Mouse (Mus musculus) ovary, postnatal 10 days (tissue): ENCODE data around the gene B2m.
A peak's percentile ranks its signal among the peaks of the same experiment; 100 is the strongest.
"Not testable (repeated sequence)": the region's sequence is repeated elsewhere in the genome, so short reads cannot be mapped to it uniquely, and the experiment has no call there.

Experiments
- DNase-seq: peaks from one replicate; pipeline ENCODE4 v3.0.0; 2022; ENCODE audit warnings: low spot score

Gene B2m

DNA sequence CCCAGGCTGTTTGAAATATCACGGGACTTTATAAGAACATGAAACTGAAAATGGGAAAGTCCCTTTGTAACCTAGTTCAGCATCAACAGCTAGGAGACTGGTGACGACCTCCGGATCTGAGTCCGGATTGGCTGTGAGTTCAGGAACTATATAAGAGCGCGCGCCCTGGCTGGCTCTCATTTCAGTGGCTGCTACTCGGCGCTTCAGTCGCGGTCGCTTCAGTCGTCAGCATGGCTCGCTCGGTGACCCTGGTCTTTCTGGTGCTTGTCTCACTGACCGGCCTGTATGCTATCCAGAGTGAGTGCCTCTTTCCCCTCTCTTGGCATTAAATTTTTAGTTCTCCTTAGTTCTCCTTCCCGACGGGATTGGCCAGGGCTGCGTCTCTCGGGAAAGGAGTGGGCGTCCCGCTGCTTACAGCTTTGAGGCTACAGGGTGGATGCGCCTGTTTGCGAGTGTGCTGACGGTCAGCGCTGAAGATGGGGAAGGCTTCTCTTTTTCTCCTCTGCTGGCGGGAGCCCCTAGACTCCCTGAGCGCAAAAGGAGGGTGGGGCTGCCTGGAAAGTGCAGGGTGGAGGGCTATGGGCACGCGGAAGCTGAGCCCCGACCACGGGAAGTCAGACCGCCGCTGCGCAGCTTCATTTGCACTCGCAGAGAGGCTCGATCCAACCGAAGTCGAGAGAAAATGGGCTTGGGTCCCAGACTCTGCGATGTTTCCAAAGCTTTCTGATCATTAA is at the start of gene B2m:
TSS of gene B2m (plus strand) at position 179 of the 734 bp plus-strand sequence.
- DNase-seq: peak; percentile 93

DNA sequence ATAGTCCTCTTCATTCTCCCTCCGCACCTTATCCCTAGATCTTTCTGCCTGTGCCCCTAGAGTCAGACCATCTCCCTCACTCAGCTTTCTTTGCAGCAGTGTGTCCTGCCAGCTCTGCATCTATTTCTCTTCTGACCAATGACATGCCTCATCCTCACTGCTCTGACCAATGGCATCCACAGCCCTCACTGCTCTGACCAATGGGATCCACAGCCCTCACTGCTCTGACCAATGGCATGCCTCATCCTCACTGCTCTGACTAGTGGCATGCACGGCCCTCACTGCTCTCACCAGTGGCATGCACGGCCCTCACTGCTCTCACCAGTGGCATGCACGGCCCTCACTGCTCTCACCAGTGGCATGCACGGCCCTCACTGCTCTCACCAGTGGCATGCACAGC is 49.8 kb upstream of the B2m start:
- DNase-seq: not testable (repeated sequence)

DNA sequence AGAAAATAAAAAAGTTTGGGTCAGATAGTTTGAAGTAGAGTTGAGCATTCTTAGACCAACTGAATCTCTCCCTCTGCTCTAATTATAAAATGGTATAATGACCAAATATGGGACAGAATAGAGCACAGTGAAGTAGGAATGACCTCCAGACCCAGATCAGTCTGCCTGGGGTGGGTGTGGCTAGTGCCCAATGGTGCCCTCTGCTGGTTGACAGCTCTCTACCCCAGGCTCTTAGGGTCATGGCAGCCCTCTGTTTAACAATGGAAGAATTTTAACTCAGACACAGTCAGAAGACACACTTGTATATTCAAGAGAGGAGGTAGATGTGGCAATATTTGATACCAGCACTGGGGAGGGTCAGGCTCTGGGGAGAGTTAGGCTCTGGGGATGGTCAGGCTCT is 45.4 kb upstream of the B2m start:
- DNase-seq: no peak

DNA sequence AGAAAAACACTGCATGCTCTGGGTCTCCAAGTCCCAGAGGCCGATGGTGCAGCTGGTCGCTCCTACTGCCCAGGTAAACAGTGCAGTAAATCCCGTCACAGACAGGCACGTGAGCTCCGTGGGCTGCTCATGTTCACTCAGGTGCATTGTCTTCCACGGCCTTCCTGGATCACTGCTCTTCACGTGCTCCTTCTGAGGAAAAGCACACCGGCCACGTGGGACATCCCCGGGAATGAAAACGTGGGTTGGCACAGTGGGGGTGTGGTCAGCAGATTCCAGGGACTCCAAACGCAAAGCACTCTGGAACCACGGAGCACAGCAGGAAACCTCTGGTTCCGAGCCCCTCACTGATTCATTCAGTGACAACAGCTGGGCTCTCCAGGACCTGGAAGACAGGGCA is 39.4 kb upstream of the B2m start:
- DNase-seq: no peak

DNA sequence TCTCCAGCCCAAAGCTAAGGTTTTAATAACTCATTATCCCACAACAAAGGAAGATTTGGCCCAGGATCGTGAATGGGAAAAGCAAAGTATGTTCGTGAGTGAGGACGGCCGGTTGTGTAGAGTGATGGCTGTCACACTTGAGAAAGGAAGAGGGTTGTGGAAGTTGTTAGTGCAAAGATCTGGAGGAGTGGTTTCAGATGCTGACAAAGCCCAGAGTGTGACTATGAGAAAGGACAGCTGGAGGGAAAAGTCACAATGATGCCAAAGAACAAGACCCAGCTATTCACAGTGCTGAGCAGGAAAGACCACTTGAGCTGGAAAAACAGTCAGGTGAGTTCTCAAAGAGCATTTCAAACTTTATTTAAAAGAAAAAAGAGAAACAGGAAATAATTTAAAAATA is 37.8 kb upstream of the B2m start:
- no peak for DNase-seq

DNA sequence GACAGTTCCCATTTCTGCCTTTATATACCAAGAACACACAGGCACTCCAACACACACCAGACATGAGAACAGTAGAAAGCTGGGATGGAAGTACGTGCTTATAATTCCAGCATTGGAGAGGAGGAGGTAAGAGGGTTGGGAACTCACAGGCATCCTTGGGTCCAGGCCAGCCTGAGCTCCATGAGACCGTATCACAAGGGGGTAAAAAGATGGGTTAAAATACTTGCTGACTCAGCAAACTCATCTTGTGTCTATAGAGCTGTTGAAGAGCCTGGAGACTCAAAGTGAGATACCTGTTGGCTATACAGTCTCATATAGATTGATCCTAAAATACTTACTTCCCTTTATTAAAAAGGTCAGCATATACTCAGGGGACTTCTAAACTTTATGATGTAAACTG is 30.6 kb upstream of the B2m start:
- no peak for DNase-seq

DNA sequence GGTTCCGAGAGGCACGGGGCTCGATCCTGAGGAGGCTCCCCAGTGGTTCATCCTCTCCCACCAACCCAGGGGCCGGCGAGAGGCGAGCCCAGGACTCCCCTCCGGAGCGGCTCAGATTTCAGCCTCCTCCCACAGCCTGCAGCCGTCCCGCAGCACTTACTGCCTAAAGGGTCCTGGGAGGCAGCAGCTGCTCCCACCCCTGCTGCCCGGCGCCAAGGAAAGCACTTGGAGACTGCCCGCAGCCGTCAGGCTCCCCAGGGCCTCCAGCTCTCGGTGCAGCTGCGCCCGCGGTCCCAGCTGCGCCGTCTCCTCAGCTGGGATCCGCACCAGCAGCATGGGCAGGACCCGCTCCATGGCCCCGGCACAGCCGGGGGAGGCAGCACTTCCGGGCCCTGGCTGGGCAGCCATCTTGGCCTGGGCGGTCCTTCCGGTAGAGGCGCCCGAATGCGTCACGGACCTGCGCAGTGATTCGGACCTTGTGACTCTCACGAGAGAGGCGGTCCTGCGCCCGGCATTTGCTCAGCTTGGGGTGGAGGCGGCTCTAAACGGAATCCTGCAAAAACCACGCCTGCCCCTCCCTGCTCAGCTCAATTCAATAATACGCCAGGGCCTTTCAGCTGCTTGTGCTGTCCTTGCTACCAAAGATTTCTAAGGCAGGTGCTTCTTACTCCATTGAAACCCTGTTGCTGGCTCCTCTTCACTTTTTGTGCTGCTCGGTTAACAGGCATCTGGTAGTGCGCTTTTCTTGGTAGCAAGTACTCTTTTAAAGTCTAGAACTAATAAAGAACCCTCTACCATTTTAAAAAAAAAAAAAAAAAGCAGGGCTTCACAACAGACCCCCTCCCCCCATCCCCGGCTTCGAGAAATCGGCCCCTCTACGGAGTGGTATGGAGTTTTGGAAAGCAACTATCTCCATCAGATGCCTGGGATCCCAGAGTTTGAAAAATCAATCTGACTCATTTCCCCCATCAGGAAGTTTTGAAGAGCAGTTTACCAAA is 29.2 kb upstream of the B2m start, which contains the start of gene Spg11:
TSS of gene Spg11 (minus strand) at position 426 of the 998 bp plus-strand sequence.
- DNase-seq: peak; percentile 92

DNA sequence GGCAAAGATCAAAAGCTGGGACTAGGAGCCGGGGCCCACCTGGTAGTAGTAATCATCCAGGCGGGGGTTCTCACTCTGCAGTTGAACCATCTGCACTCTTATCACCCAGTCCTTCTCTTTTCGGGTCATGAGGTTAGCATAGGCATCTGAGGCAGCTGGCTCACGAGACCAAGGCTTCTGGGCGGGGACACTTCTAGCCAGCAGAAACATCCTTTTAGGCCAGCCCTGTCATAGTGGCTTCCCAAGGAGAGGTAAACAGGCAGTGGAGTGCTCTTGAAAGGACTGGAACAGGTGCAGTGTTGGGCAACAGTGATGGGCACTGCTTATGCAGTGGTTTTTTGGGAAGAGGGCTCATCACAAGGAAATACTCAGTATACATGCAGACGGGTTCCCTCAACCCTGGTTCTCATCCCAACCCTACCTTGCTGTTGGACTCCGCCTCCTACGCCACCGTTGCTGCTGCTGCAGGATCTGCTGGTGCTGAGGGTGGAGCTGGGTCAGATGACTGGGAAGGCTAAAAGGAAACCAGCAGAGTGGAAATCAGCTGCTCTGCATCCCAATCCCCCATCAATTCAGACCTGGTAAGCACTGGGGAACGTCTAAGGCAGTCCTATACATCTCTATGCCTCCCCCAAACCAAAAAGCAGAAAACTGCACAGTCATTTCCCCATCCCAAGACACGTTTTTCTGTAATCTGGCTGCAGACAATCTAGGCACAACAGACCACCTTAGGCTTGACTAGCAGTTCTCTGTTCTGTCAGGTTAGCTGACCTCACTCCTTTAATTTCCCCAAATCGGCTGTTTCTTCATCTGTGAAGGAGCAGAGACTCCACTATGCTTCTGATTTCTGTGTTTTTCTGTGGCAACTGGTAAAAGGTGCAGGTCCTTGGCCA is 21.6 kb upstream of the B2m start:
- no peak for DNase-seq

DNA sequence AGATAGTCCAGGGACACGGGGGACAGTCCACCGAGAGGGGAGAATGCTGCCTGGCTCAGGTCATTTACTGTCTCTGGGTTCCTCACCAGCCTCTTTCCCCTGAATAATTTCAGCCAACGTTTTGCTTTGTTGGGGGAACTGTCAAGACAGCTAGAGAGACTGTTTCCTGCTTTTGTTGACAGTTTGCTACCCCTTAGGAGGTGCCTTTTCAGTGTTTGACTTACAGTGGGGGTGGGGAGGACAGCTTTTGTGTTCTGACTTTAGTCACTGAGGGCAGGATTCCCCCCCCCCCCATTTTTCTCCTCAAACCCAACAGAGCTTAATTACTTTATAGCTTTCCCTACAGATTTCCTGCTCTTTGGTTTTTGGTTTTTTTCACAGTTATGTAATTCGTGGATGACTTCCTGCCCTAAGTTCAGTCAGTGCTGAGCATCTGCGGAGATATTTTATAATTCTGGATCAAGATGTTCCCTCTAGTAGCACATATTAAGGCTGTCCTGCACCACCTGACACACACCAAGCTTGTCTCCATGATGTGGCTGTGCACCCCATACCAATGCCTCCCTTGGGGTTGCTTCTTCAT is 20.6 kb upstream of the B2m start:
- no peak for DNase-seq

DNA sequence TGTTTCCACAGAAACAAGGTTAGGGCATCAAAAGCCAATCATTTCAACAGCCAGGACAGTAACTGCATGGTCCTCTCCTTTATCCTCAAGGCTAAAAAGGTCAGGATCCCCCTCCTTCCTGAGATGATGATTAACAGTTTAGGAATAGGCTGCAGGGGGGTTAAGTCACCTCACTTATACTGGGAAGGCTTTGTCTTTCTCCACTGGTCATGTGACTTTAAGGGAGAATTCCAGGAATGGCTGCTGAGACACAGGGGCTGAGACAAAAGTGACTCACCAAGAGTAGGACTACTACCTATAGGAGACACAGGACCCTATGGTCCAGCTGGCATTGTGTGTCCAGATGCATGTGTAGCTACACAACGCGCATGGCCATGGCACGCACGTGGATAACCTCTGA is 19.9 kb upstream of the B2m start:
- DNase-seq: no peak

DNA sequence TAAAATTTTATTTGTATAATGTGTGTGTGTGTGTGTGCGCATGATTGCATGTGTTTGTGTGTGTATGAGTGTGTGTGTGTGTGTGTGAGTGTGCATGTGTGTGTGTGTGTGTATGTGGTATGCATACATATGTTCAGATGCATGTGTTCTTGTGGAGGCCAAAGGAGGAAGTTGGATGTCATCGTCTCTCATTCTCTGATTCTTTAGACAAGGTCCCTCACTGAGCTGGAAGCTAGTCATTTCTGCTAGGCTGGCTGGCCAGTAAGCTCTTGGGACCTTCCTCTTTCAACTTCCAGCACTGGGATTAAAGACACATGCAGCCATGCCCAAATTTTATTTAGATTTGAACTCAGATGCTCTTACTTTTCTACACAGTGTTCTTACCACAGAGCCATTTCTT is 15.4 kb upstream of the B2m start:
- DNase-seq: no peak

DNA sequence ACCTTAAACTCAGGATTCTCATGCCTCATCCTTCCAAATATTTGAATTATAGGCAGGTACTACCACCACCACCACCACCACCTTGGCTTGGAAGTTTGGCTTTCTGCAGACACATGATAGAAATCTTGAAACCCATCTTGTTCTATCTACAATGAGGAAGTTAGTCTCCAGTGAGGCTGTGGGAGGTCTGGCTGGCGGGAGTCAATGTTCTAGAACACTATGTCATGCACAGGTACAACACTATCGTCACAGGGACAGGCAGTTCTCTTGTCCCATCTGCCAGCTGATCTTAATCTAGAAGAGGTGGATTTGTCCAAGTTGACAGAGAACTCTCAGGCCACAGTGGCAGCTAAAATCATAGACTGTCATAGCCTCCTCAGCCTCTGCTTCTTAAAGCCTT is 14.9 kb upstream of the B2m start:
- DNase-seq: no peak

DNA sequence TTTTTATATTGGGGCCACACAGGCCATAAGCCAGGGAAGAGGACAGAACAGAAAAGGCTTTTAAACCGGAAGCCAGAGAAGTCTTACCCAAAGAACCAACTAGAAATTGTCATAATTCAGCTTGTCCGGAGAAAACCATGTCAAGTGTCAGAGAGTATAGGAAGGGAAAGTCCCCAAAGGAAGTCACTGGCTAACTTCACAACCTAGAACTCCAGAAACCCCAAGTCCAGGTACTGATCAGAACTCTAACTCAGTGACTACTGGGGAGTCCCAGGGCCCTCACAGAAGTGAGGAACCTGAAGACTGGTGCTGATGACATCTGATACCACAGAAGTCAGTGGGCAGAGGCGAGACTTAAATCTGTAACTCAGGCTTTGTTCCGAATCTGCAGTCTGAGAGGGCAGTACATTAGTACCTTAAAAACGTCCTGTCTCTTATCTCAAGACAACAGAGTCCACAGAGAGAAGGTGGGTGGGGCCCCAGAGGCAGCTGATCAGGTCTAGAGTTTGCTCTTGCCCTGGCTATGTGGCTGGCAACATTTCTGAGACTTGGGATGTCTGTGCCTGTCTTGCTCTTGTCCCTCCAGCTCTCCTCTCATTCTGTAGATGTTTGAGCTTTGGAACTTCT is 9.5 kb upstream of the B2m start:
- DNase-seq: no peak

DNA sequence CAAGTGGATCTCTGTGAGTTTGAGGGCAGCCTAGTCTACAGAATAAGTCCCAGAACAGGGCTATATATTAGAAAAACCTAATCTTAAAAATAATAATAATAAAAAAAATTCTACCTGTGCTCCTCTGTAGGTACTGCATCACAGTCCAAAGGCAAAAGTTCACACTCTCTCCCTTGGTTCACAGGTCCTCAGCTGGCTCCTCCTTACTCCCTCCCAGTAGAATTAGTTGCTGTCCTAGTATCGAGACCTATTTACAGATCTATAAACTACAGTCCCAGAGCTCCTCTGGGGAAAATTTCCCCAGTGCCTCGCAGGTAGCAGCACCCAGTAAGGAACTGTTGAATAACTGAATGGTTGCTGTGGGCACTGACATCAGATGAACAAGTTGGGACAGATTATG is 6.7 kb upstream of the B2m start:
- DNase-seq: no peak

DNA sequence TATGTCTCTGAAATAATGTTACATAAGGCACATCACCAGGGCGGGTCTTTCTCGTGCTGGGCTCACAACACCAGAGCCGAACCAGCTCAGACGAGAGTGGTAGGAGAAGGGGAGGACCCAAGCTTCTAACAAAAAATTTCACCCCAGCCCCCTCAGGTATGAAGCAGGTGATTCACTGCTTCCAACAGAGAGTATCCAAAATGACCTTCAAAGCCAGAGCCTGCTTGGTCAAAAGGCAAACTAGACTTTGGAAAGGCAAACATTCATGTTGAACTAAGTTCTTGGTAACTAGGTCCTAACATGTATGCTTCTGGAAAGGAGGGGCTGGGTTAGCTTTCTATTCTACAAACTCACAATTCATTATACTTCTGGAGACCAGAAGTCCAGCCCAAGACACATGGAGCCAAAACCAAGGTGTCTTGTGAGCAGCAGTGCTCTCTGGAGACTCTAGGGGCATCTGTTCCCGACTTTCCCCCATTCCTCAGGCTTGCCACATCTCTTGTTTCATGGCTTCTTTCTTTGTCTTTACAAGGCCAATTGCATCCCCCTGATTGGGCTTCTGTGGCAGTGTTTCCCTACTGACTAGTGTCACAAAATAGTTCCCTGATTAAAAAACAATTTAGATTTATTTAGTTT is 6.0 kb upstream of the B2m start:
- DNase-seq: no peak

DNA sequence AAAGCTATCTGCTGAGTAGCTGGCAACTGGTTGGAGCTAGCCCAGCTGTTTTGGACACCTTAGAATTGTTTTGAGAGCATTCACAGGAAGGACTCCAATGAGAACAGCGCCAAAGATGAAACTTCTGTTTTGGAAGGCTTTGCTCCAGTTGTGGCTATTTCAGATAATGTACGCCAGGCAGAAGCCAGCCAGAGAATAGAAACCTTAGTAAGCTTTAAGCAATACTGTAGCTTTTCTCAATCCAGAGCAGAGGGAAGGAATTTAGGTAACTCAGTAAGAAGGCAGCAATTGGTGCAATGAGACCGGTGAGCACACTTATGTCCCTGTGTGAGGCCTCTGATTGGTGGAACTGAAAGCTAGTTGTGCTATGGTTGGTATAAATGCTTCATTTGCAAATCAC is 4.4 kb upstream of the B2m start:
- no peak for DNase-seq

DNA sequence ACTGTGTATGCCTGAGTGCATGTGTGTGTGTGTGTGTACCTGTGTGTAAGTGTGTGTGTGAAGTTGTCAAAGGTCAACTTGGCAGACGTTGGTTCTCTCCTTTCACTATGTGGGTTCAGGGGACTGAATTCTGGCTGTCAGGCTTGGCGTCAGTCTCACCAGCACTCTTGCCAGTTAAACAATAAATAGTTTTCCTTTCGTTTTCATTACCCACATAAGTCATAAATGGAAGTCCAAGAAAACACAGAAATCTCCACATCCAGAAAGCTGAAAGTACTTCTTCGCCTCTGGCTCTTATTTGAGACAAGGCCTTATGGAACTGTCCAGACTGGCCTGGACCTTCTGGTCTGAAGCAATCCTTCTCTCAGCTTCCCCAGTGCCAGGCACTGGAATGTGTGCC is 1.7 kb upstream of the B2m start:
- no peak for DNase-seq

DNA sequence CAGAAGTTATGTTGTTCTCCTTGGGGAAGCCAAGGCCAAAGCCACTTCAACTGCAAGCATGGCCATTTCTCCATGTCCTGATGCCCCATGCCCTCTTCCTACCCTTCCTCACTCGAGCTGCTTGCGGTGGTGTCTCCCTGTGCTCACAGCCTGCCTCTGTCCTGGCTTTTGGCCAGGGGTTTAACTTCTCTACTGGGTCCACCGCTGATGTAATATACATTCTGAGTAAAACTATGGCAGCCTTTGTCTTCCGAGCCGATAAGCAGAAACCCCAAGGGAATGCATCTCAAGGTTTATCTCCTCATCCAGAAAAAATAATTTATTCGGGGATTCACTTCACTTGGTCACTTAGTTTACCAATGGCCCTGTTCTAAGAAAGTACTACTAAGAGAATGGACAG is 799 bp upstream of the B2m start:
- DNase-seq: no peak

DNA sequence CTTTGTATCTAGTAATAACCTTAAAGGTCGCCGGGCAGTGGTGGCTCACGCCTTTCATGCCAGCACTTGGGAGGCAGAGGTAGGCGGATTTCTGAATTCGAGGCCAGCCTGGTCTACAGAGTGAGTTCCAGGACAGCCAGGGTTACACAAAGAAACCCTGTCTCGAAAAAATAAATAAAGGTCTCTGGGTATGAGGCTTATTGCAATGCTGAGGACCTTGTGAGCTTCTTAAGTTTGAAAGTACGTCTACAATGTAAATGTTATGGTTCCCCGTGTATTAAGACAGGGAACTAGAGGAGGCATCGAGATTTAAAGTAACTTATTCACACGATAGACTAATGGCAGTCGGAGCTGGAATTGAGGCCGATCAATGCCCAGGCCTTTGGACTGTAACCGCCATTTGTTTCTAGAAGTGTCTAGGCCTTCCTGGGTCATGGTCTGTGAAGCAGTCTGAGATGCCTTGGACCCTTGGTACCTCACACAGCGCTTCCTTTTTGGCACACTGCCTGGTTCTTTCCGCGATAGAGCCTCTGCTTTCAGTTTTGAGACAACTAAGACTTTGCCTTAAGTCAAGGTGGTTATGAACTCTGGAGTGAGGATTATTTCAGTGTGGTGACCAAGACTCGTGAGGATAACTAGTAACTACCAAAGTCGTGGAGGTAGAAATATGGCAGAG is 894 bp downstream of the B2m start:
- DNase-seq: peak; percentile 19

DNA sequence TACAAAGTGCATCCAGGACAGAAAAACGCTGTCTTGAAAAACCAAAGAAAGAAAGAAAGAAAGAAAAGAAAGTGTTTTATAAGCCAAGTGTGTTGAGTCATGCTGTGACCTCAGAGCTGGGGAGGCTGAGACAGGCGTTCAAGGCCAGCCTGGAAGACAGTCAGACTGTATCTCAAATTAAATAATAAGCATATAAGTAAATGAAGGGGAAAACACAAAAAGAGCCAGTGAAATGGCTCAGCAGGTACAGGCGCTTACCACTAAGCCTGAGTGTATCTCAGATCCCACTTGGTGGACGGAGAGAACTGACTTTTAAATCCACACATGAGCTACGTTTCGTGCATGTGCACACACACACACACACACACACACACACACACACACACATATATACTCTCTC is 1.8 kb downstream of the B2m start:
- no peak for DNase-seq
